ENCODE assay signal across 11 mouse cellular contexts in genomic region chr4:133073192-133073591, GRCm38 (mm10). TPM values are rescaled to one million over a fixed set of nuclear protein-coding genes. Genes with fewer than 3 reads are reported as not detected.
DNase-seq lines count a peak whose midpoint lies in the region; ATAC-seq and TF ChIP-seq lines count a peak whose summit lies in the region.
"Had no signal": no experiment of that assay in that cellular context is flagged by ENCODE, and none has a peak within 500 bp of the region (broad histone marks: within the 10 kb centered on the region; RNA-seq: fewer than 3 reads in every experiment).

No protein-coding gene starts in this region.

- ATAC-seq in intestine, embryonic 16.5 days = 0 out of 2 replicates have a peak, but pooled peaks have one; percentile 37
- ATAC-seq in intestine, embryonic 15.5 days = no peak
- no peak for ATAC-seq in embryonic facial prominence, embryonic 15.5 days (ENCODE audit: insufficient number of reproducible peaks, low FRiP score, low TSS enrichment, low read depth)

- no peaks in the 10 kb centered on the region for H3K27me3 ChIP-seq in intestine, embryonic 16.5 days (replicated peaks; ENCODE audit: control insufficient read depth, insufficient read depth, low read length)
- no peaks in the 10 kb centered on the region for H3K27me3 ChIP-seq in intestine, embryonic 15.5 days (replicated peaks)
- no peaks in the 10 kb centered on the region for H3K27me3 ChIP-seq in embryonic facial prominence, embryonic 15.5 days
- no peaks in the 10 kb centered on the region for H3K27me3 ChIP-seq in limb, embryonic 10.5 days (ENCODE audit: low read depth, poor library complexity, severe bottlenecking)
- no peaks in the 10 kb centered on the region for H3K27me3 ChIP-seq in thymus, adult 2 months (ENCODE audit: control insufficient read depth, insufficient read depth, low read length)
- H3K27me3 ChIP-seq: liver, embryonic 15.5 days had no signal

- no peak overlapping the region for H3K27ac ChIP-seq in intestine, embryonic 16.5 days (ENCODE audit: low read length)
- H3K27ac ChIP-seq in intestine, embryonic 15.5 days = no peak overlapping the region
- H3K27ac ChIP-seq in embryonic facial prominence, embryonic 15.5 days (replicated peaks) = peak overlapping the region; percentile 63; the same call in 1 of the 2 replicates
- H3K27ac ChIP-seq in limb, embryonic 10.5 days = 0 out of 2 replicates have a peak overlapping the region, but pooled peaks have one; percentile 71
- H3K27ac ChIP-seq in thymus, adult 2 months (ENCODE audit: control insufficient read depth, insufficient read depth, low read length) = peak overlapping the region; percentile 53
- H3K27ac ChIP-seq: liver, embryonic 15.5 days had no signal

- H3K36me3 ChIP-seq in intestine, embryonic 16.5 days (ENCODE audit: control insufficient read depth, insufficient read depth, low read length) = peaks cover 3% of the 10 kb centered on the region; the same call in 1 of the 2 replicates
- H3K36me3 ChIP-seq in intestine, embryonic 15.5 days = peaks cover 9% of the 10 kb centered on the region; the same call in 1 of the 2 replicates
- H3K36me3 ChIP-seq in embryonic facial prominence, embryonic 15.5 days = peaks cover 64% of the 10 kb centered on the region
- H3K36me3 ChIP-seq in limb, embryonic 10.5 days = peaks cover 96% of the 10 kb centered on the region
- no peaks in the 10 kb centered on the region for H3K36me3 ChIP-seq in thymus, adult 2 months (ENCODE audit: control insufficient read depth, insufficient read depth, low read length)

- no peaks in the 10 kb centered on the region for H3K9me3 ChIP-seq in intestine, embryonic 16.5 days (ENCODE audit: control insufficient read depth, low read length)
- H3K9me3 ChIP-seq in intestine, embryonic 15.5 days = no peaks in the 10 kb centered on the region
- H3K9me3 ChIP-seq in embryonic facial prominence, embryonic 15.5 days (replicated peaks) = no peaks in the 10 kb centered on the region
- H3K9me3 ChIP-seq in limb, embryonic 10.5 days (replicated peaks) = no peaks in the 10 kb centered on the region
- H3K9me3 ChIP-seq: liver, embryonic 15.5 days had no signal

- WGBS in intestine, embryonic 16.5 days = 58% methylated on average over 8 of the region's 8 CpGs
- 53% methylated on average over 8 of the region's 8 CpGs for WGBS in intestine, embryonic 15.5 days
- WGBS in embryonic facial prominence, embryonic 15.5 days = 51% methylated on average over 8 of the region's 8 CpGs
- 64% methylated on average over 8 of the region's 8 CpGs for WGBS in limb, embryonic 10.5 days
- WGBS in thymus, adult 2 months = 26% methylated on average over 8 of the region's 8 CpGs
- 44% methylated on average over 8 of the region's 8 CpGs for WGBS in lung, adult 2 months

- intact Hi-C loops in gastrocnemius, postnatal 36 days (cut with DNase I) = no loop called here

- no peak for DNase-seq in limb, embryonic 10.5 days (ENCODE audit: low spot score)
- peak; percentile 76 for DNase-seq in thymus, adult 2 months
- no peak for DNase-seq in cerebellum, adult 9-10 months
- DNase-seq in gastrocnemius, postnatal 36 days = no peak
- no peak for DNase-seq in lung, adult 2 months
- DNase-seq: gastrocnemius, postnatal 14 days; layer of hippocampus, postnatal 36 days had no signal

- no peak for TF ChIP-seq POLR2A in thymus, adult 2 months (IDR thresholded peaks at IDR 0.05; ENCODE audit: control insufficient read depth, extremely low read depth, insufficient read depth, low read length, poor library complexity)
- TF ChIP-seq POLR2A in lung, adult 2 months (IDR thresholded peaks at IDR 0.05; ENCODE audit: borderline replicate concordance, extremely low read depth, low read depth, low read length) = no peak

- no peak overlapping the region for H3K9ac ChIP-seq in intestine, embryonic 16.5 days (ENCODE audit: low read depth, low read length)
- no peak overlapping the region for H3K9ac ChIP-seq in intestine, embryonic 15.5 days
- no peak overlapping the region for H3K9ac ChIP-seq in embryonic facial prominence, embryonic 15.5 days
- H3K9ac ChIP-seq: liver, embryonic 15.5 days had no signal

- no peak overlapping the region for H3K4me3 ChIP-seq in intestine, embryonic 16.5 days (ENCODE audit: low read length)
- no peak overlapping the region for H3K4me3 ChIP-seq in intestine, embryonic 15.5 days (replicated peaks)
- no peak overlapping the region for H3K4me3 ChIP-seq in embryonic facial prominence, embryonic 15.5 days (replicated peaks)
- H3K4me3 ChIP-seq in limb, embryonic 10.5 days = no peak overlapping the region
- no peak overlapping the region for H3K4me3 ChIP-seq in thymus, adult 2 months (ENCODE audit: control insufficient read depth, insufficient read depth, low read length)
- H3K4me3 ChIP-seq in lung, adult 2 months (replicated peaks; ENCODE audit: extremely low read depth, low read depth, low read length) = no peak overlapping the region
- H3K4me3 ChIP-seq: liver, embryonic 15.5 days had no signal

- no peak for TF ChIP-seq CTCF in thymus, adult 2 months (IDR thresholded peaks at IDR 0.05; ENCODE audit: borderline replicate concordance, control insufficient read depth, extremely low read depth, insufficient read depth, low read length, poor library complexity)
- no peak for TF ChIP-seq CTCF in lung, adult 2 months (IDR thresholded peaks at IDR 0.05; ENCODE audit: insufficient read depth, low read length)

- no peak overlapping the region for H3K4me2 ChIP-seq in intestine, embryonic 16.5 days (ENCODE audit: low read depth, low read length)
- H3K4me2 ChIP-seq in intestine, embryonic 15.5 days (replicated peaks) = no peak overlapping the region
- no peak overlapping the region for H3K4me2 ChIP-seq in embryonic facial prominence, embryonic 15.5 days (replicated peaks)
- H3K4me2 ChIP-seq: liver, embryonic 15.5 days had no signal

- peaks cover 10% of the 10 kb centered on the region for H3K4me1 ChIP-seq in intestine, embryonic 16.5 days (ENCODE audit: control insufficient read depth, insufficient read depth, low read length)
- peaks cover 23% of the 10 kb centered on the region for H3K4me1 ChIP-seq in intestine, embryonic 15.5 days (replicated peaks)
- H3K4me1 ChIP-seq in embryonic facial prominence, embryonic 15.5 days = peaks cover 56% of the 10 kb centered on the region
- H3K4me1 ChIP-seq in limb, embryonic 10.5 days = peaks cover 55% of the 10 kb centered on the region
- H3K4me1 ChIP-seq in thymus, adult 2 months (replicated peaks; ENCODE audit: control insufficient read depth, insufficient read depth, low read length) = peaks cover 46% of the 10 kb centered on the region
- peaks cover 7% of the 10 kb centered on the region for H3K4me1 ChIP-seq in lung, adult 2 months (ENCODE audit: control insufficient read depth, insufficient read depth, low read length)

RNA-seq across cellular contexts. Expression of gene Wasf2, which starts 57.1 kb away (rescaled TPM):
- polyA plus RNA-seq in intestine, embryonic 16.5 days (2015; fragmentation: Nextera tagmentation; extraction: Ambion mirVana) = 76.9 and 81.9 TPM in 2 replicates
- polyA plus RNA-seq in intestine, embryonic 15.5 days (2015; fragmentation: Nextera tagmentation; extraction: Ambion mirVana) = 92.5 and 115 TPM in 2 replicates
- polyA plus RNA-seq in embryonic facial prominence, embryonic 15.5 days (2015; fragmentation: Nextera tagmentation; extraction: Ambion mirVana) = 116 and 118 TPM in 2 replicates
- polyA plus RNA-seq in limb, embryonic 10.5 days (2016; fragmentation: Nextera tagmentation; extraction: Ambion mirVana) = 62.9 and 73.7 TPM in 2 replicates
- 163 and 186 TPM in 2 replicates for polyA plus RNA-seq in thymus, adult 2 months (2012; rRNA removed)
- total RNA-seq in gastrocnemius, postnatal 36 days (2021) = 10 to 100 TPM; 31.1 to 31.8 TPM
- polyA plus RNA-seq in lung, adult 2 months (2012; rRNA removed) = 91.7 and 109 TPM in 2 replicates

Comparison
In these comparisons a context has a peak if more than half of its experiments do, and no peak if none do; other contexts are left out.
1. H3K27ac ChIP-seq: peak in embryonic facial prominence, embryonic 15.5 days (single experiment), limb, embryonic 10.5 days (single experiment) and thymus, adult 2 months (single experiment); none in intestine, embryonic 16.5 days (single experiment) and intestine, embryonic 15.5 days (single experiment).